Mouse (Mus musculus): Measurements from ENCODE around the gene Kars.
A peak's percentile ranks its signal among the peaks of the same experiment; 100 is the strongest.

DNA sequence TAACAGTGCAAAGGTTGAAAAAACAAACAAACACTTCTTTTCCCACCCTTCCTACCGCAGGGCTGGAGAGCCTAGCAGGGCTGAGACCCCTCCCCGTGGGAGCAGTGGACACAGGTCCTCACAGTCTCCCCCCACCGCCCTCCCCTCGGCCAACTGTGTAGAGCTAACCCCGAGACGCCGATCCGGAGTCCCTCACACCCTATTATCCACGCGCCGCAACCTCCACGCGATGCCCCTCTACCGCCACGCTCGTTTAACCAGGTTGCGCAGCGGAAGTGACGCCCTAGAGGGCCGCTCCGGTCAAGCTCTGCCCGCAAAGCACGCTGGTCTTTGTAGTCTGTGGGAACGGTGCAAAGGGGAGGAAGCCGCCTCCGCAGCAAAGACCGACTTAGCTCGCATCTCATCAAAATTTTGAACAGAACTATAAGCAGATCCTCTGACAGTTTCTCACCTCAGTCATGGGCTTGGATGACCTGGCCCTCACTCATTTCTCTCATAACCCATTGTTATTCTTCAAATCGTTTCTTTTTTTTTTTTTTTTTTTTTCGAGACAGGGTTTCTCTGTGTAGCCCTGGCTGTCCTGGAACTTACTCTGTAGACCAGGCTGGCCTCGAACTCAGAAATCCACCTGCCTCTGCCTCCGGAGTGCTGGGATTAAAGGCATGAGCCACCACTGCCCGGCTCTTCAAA, 19.0 kb downstream of the Kars start, which contains the start of gene Adat1:
- TF ChIP-seq EP300 (IDR thresholded peaks at IDR 0.05; ENCODE audit: low read depth): no peak
- peak; percentile 51 for TF ChIP-seq CTCF (IDR thresholded peaks at IDR 0.05; ENCODE audit: low read depth)
